Mouse (Mus musculus) spleen, adult 18-20 months (tissue): ENCODE data around the gene Pou2f1.

Experiments used
- DNase-seq, 2 experiments: peaks; one replicate each; pipeline ENCODE4 v3.0.0; 2022; ENCODE audit warnings: mixed read lengths in 2 of 2

Pou2f1 gene

GRCm38 (mm10) chr1:166002520-166003155, at the start of gene Pou2f1:
TSS of gene Pou2f1 (minus strand) at chr1:166002678.
- DNase-seq = peak; percentile 96 to 98

DNA sequence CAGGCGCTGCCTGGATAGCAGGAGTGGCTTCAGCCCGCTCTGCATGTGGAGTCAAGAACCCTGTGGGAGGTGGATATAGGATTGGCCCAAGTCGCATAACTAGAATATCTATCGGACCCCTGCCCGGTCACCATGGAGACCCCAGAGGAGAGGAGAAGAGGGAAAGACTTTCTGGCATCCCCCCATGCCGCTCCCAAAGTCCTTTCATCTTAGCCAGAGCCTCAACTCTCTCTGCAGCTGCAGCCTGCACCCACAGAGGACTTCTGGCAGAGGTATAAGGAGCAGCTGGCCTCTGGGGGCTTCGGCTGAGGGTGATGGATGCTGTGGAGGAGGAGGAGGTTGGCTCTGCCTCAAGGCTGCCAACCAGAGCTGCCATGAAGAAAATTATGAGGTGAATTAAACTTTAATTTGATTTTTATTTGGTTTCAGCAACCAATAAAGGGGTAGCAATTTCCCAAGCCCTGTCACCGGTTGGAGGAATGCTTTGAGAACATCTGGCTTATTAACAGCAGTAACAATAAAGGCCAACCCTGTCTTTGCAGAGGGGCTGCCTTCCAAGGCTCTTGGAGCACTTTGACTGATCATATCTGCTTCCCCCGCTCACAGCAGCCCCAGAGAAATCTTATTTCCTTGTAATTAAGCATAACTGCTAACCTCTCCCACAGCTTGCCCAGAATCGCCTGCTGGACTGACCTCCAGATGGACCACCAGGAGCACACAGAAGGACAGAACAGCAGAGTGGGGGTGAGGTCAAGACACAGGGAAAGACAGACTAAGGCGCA, 46.8 kb upstream of the Pou2f1 start:
- no peak for DNase-seq

- DNase-seq = peak in 1 of 2 experiments; percentile 27
These were observed 45.9 kb upstream of the Pou2f1 start for GRCm38 (mm10) chr1:166048230-166048911.

- DNase-seq = peak in 1 of 2 experiments; percentile 13
These were observed 45.2 kb upstream of the Pou2f1 start for GRCm38 (mm10) chr1:166047505-166048170.

DNA sequence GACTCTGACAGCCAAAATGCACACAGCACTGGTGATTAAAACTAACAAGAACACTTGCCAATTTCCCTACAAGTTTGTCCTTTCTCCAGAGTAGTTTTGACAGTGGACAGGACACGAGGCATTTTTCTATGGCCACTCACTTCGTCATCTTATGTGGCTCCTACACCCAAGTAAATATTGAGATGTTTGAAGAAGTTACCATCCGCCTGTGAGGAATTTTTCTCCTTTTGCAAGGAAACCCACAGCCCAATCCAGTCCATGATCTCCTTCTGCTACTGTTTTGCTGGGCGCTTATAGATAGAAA, 43.4 kb upstream of the Pou2f1 start:
- DNase-seq = no peak

DNA sequence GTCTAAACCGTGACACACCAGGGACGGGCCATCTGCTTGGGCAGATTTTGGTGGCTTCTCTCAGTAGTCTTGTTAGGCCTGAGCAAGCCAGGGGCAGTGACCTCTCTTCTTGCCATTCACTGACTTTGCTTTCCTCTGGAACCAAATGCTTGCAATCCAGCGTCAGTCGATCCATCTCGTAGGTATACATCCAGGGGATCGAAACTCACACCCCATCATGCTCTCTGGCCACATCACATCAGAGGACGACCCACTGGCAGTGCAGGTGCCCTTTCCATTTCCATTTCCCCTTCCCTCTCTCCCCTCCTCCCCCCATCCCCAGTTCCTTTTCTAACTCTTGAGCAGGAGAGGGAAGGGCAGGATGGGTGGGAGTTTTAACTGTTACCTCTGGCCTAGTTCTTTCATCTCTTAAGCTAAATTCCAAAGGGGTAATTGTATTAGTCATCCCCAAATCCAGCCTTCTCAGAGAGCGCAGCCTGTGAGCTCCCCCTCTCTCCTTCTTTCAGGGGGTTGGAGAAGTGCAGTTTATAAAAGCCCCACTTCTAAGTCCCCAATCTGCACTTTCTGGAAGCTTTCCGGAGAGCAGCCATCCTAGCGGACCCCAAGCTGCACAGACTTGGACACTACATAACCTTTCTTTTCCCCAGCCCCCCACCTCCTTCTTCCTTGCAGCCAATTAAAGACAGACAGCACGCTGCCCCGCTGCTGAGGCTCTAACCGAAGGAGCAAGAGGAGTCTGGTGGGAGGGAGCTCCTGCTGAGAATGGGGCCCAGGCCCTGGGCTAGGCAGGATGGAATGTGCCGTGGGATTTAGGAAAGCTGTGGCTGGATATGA, 42.8 kb upstream of the Pou2f1 start:
- no peak for DNase-seq

DNA sequence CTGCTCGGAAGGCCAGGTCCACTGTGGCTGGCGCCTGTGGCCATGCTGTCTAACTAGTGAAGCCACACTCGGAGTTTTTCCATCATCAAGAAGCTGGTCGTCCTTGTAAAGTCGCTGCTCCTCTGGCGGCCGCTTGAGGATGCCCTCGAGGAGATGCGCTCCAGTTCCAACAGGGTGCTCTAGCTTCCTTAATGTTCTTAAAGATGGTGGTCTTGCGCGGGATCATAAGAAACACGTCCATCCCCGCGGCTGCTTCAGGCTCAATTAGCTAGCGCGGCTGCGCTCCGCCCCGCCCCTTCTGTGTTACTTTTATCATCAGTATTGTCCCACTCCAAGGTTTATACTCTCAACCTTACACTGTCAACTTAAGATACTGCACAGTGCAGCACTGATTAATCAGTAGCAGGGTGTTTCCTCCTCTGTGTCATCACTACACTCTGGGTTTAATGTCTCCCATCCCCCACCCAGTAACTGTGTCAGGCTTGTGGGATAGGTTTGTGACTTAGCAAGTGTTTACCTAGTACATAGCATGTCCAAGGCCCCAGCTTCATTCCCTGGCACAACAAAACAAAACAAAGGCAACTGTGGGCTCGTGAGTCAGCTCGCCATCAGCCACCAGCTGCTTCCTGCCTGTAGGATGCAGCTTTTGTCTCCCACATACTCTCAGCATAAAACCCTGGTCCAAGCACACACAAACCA, 41.1 kb upstream of the Pou2f1 start:
- no peak for DNase-seq

GRCm38 (mm10) chr1:166041501-166041900, 39.0 kb upstream of the Pou2f1 start:
- no peak for DNase-seq

DNA sequence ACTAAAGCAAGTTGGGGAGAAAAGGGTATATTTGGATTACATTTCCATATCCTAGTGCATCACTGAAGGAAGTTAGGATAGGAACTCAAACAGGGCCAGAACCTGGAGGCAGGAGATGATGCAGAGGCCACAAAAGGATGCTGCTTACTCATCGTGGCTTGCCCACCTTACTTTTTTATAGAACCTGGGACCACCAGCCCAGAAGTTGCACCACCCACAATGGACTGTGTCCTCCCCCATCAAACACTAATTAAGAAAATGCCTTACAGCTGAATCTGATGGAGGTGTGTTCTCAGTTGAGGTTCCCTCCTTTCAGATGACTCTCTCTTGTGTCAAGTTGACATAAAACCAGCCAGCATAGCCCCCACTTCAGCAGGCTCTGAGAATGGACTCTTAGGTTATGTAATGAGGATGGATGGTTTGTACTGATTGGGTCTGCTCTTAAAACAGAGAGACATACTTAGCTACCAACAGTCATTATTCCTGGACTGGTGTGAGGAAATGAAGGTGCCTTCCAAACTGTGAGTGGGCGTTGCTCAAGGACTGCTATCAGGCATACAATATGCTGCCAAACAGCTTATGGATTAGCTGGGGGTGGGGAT, 36.4 kb upstream of the Pou2f1 start:
- no peak for DNase-seq

- DNase-seq = no peak
These were observed 32.6 kb upstream of the Pou2f1 start for GRCm38 (mm10) chr1:166035045-166035444.

- no peak for DNase-seq
These were observed 29.4 kb upstream of the Pou2f1 start for GRCm38 (mm10) chr1:166031673-166032547.

DNA sequence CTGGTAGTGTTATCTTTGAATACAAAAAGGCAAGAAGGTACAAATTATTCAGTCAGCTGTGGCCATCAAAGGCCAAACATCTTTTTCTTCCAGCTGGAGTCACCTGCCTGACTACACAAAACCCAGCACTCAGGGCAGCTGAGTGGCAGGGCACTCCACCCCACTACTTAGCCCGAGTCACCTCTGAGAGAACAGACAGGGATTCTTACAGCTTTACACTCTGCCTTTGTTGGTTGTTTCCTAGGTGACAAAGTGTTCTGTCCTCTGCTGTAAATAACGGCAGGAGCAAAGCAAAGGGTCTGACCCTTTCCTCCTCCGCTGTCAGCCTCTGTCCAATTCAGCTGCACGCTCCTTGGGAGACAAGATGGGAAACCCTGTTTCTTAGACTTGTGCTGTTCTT, 21.5 kb upstream of the Pou2f1 start:
- no peak for DNase-seq

DNA sequence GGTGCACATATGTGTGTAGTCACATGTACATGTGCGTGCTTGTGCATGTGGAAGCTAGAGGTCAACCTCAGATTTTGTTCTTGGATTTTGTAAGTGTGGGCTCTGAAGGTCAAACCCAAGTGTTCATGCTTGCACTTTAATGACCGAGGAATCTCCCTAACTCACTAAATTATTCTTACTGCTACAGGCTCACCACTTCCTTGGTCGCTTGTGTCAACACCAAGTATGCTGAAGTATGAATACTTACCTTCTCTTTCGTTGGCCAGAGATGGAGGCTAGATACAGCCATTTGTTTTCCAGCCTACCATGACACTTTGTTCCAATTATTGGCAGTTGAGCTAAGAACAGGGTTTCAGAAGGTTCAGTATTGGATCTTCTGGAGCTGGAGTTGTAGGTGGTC, 14.7 kb upstream of the Pou2f1 start:
- no peak for DNase-seq

DNA sequence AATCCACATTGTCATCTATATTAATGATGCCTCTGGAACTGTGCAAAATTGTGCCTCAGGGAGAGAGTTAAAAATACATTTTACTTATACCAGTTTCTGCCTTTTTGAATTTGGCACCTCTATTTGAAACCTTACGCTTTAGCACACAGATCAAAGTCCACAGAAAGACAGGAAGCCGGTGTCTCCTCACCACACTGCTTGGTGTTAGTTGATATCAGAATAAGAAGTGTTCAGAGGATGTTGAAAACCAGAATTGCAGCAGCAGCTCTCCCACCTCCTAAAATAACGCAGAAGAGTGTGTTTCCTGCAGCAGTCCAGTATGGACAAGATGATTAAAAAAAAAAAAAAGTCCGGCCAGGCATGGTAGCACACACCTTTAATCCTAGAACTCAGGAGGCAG, 13.8 kb upstream of the Pou2f1 start:
- DNase-seq = no peak

GRCm38 (mm10) chr1:166014530-166014929, 12.1 kb upstream of the Pou2f1 start:
- no peak for DNase-seq

DNA sequence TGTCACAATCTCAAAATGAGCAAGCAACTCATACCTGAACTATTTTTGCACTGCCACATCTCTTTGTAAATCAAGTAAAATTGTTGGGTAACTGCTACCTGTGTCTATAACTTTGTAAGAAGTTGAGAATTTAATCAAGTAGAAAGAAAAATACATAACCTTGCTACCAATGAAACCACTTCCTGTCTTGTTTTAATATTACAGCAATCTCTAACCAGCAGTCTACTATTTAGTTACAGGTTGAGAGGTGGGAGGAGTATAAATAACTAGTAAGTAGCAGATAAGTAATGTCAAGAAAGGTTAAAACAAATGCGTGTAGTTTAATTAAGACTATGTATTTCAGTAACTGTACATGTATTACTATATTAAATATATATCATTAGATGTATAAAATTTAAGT, 7.6 kb upstream of the Pou2f1 start:
- DNase-seq = no peak

DNA sequence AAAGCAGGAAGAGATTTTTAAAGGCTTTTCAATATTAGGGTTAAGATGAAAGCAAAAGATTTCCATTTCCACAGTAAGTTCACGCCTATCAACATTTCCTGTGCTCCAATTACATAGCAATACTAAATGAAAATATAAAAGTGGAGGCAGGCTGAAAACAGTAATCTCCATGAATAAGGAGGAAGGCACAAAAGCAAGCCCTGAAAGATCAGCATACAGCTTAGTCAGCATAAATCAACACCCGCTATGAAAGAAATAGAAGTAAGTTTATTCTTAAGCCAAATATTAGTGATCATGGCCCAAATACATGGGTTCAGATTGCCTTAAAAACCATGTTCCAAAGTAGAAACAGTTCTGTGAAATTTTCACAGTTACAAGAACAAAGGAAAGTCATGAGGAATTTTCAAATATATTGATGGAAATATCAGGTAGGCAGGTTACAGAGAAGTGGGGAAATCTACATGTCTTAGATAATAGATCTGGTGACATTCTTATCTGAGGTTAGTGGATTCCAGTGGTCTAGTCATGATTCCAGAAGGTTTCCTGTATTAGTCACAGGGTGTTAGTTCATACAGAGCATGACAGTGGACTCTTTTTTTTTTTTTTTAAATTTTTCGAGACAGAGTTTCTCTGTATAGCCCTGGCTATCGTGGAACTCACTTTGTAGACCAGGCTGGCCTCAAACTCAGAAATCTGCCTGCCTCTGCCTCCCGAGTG, 6.3 kb upstream of the Pou2f1 start:
- DNase-seq = no peak

DNA sequence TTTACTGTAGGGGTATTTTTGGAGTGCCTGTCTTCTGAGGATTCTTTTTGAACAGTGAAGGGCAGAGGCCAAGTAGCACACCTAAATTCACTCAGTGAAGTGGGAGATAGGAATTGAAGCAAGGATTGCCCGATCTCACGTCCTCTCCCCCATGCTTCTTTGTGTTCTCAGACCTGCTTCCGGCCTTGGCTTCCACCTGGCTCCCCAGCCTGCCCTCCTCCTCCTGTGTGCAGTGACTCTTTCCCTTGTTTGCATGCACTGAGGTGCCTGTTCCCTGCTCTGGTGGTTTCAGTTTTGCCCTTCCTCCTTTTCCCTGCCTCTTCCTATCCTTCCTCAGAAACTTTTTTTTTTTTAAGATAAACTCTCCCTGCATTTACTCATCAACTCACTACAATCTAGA, 4.5 kb upstream of the Pou2f1 start:
- DNase-seq = no peak

DNA sequence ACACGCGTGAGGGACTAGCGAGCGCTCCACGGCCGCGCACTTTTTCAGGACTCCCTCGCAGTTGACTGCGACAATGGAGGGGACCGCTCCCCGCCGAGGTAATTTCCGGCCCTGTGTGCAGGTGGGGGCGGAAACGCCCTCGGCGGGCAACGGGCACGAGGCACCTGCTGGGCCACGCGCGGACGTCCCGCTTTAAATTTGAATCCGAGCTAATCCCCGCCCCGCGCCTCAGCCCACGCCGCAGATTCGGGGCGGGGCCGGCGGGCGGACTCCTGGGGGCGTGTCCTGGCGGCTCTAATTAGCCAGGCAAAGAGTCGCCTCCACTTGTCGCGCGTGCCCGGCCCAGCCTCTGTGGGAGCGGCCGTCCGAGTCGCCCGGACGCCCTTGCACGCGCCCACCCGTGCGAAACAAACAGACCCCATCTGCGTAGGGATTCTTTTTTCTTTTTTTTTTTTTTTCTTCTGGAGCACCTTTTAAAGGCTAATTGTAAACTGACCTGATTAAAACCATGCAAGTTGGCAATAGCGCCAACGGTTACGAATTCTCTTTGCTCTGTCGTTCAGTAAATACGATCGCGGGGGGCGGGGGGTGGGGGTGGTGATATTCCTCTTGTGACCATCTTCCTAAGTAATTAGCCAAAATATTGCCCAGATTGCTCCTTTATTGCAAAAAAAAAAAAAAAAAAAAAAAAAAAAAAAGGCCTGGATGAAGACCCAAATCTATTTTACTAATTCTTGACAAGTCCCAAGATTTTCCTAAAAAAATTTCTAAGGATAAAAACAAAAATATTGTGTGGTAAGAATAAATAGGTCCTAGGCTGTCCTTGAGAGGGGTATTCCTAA, 924 bp upstream of the Pou2f1 start:
- DNase-seq = peak; percentile 95 to 96
